Mouse (Mus musculus): ENCODE results near the gene Pklr.
A peak's percentile ranks its signal among the peaks of the same experiment; 100 is the strongest.

The Pklr gene

DNA sequence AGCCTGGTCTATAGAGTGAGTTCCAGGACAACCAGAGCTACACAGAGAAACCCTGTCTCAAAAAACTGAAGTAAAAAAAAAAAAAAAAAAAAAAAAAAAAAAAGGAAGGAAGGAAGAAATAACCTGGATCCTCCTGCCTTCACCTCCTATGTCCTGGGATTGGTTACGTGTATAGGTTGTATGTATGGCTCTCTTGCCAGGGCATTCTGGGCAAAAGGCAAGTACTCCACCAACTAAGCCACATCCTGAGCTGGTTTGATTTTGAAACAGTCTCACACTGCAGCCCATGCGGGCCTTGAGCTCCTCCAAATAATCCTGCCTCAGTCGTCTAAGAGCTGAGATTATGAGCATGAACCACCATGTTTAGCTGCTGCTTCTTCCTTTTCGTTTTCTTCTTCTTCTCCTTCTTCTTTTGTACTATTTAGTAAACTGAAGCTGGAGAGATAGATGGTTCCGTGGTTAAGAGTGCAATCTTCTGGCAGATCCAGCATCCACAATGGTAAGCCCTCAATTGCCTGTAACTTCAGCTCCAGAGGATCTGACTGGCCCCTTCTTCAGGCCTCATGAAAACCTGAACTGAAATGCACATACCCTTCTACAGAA, 27.8 kb downstream of the Pklr start:
- ATAC-seq (ENCODE audit: low TSS enrichment), result no peak

DNA sequence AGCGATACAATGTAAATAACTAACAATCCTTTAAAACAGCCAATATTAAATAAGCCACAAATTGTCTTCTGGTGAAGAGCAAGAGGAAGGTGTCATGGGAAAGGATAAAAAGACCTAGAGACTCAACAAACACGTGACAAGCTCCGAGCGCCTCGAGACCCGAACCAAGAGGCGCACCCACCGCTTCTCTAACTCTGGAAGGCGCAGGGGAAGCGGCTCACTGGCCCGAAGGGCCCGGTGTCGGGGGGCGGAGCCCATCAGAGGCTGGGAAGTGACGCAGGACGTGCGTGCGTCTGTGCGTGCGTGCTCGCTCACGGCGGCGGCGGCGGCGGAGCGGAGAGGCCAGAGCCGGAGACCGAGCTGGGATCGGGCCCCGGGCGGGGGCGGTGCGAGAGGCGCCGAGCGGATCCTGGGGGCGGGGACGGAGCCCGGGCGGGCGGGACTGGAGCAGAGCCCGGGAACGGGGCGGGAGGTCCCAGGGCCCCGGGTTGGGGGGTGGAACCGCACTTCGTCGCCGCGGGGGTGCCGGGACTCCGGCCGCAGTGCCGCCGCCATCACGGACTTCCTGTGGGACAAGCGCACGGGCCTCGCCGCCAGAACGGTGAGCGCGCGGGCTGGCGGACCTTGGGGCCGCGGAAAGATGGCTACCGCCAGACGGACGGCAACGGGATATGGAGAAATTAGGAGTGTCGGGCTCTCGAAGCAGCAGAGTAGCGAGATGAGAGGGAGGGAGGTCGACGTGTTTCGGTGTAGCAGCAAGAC, 28.7 kb downstream of the Pklr start, which contains the start of gene Clk2:
Clk2 (plus strand) TSS at position 290 of the 762 bp plus-strand sequence.
- ATAC-seq (ENCODE audit: low TSS enrichment), result peak; percentile 99

DNA sequence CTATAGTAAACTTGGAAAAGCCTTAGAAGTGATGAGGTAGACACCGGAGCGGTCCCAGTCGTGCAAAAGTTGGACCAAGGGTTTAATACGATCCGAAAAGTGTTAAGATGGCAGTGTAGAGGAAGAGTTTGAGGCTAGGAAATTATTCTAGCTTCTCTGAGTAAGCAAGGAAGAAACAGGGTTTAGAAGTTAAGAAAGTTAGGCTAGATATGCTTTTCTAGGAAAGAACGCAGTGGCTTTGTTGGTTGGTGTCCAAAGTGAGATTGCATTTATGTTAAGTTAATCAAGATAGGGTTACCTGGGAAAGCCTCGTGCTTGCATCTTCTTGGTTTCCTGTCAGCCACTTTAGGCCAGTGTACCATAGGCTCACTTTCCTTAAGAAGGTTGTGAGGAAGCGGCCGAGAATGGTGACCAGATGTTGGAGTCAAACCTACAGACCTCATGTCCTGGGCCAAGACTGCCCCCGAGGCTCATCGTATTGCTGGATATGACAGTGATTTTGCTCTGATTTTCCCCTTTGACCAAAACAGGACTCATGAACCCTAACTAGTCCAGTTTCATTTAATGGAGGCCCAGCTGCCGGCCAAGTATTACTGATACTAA, 29.4 kb downstream of the Pklr start:
- ATAC-seq (ENCODE audit: low TSS enrichment), result no peak

DNA sequence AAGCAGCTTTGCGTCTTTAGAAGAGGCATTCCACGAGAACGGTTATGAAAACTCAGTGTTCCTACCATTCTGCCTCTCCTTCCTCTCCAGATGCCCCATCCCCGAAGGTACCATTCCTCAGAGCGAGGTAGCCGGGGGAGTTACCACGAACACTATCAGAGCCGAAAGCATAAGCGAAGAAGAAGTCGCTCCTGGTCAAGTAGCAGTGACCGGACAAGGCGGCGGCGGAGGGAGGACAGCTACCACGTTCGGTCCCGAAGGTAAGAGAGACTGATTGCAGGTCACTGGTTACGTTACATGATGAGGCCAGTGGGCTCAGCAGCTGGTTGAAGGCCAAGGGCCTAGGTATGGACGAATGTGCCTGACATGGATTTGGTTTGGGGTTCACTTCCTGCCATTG, 31.0 kb downstream of the Pklr start:
- ATAC-seq (ENCODE audit: low TSS enrichment), result no peak

DNA sequence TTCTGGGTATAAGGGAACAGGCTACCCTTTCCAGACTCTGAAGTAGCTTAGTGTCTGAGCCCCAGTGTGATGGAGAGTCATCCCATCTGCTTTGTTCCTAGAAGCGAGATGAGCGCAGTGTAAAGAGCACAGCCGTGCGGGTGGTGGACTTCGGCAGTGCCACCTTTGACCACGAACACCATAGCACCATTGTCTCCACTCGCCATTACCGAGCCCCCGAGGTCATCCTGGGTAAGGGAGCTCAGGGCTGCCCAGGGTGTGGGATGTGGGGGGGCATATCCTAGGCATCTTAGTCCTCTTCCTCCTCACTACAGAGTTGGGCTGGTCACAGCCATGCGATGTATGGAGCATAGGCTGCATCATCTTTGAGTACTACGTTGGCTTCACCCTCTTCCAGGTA, 38.9 kb downstream of the Pklr start:
- no peak for ATAC-seq (ENCODE audit: low TSS enrichment)

DNA sequence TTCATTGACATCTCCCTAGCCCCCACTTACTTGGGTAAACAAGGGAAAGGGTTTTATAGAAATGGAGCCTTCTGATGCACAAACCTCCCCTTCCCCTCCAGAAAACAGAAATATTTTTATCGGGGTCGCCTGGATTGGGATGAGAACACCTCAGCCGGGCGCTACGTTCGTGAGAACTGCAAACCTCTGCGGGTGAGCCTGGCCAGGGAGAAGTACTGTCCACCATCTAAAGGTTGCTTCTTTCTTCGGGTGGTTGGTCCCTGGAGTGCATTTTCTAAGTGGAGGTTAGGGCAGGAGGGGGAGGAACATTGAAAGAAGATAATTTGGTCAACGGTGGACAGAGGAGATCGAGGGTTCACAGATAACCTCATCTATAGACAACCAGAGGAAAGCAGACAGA, 39.6 kb downstream of the Pklr start:
- no peak for ATAC-seq (ENCODE audit: low TSS enrichment)

DNA sequence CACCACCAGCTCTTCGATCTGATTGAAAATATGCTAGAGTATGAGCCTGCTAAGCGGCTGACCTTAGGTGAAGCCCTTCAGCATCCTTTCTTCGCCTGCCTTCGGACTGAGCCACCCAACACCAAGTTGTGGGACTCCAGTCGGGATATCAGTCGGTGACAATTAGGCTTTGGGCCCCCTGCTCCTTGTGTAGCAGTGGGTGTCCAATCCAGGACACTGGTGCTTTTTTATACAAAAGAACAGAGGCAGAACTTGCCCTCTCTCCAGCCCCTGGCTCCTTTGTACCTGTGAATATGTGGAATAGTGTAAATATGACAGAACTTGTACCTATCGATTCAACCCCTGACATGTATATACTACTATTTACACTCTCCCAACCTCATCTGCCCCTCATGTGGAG, 40.5 kb downstream of the Pklr start:
- ATAC-seq (ENCODE audit: low TSS enrichment), result no peak

DNA sequence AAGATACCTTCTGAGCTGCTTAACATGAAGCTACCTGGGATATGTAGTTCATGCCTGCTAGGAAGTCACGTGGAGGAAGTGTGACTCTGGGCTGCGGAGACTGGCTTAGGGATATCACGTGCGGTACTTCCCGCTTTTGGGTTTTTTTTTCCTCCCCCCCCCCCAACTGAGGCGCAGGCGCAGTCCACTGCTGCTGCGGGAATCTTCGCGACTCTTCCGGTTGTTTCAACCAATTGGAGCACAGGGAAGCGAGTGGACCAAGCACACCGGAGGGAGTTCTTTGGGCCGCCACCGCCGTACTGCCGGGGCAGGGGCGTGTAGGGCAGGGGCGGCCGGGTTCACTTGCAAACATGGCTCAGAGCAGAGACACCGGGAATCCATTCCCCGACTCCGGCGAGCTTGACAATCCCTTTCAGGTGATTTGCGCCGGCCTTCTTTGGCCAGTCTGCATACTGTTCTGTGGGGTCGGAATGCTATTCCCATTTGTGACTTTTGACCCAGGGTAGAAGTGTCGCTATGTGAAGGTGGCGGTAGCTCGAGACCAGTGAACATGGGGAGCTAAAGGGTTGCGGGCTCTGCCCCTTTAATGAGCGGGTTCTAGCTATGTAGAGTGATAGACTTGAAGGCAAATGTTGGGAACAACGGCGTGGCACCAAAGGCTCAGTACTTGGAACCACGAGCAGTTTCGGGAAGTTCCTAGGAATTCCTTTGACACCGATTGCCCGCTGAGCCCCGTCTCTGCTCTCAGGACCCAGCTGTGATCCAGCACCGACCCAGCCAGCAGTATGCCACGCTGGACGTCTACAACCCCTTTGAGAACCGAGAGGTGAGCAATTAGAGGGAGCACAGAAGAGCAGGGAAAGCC, 41.5 kb downstream of the Pklr start, which contains the start of gene Scamp3:
Scamp3 (plus strand) TSS at position 232 of the 865 bp plus-strand sequence.
- peak; percentile 93 for ATAC-seq (ENCODE audit: low TSS enrichment)

DNA sequence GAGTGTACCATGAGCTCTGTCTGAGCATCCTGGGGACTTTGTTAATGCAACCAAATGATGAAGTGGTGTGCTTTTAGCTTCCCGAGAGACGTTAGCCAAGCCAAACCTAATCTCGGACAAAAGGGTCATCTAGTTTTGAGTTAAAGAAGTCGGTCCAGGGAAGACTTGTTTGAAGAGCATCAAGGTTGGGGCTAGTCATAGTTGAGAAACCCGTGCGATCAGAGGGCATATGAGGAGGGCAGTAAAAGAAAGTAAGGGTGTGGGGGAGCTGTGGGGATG, 42.1 kb downstream of the Pklr start:
- no peak for ATAC-seq (ENCODE audit: low TSS enrichment)

DNA sequence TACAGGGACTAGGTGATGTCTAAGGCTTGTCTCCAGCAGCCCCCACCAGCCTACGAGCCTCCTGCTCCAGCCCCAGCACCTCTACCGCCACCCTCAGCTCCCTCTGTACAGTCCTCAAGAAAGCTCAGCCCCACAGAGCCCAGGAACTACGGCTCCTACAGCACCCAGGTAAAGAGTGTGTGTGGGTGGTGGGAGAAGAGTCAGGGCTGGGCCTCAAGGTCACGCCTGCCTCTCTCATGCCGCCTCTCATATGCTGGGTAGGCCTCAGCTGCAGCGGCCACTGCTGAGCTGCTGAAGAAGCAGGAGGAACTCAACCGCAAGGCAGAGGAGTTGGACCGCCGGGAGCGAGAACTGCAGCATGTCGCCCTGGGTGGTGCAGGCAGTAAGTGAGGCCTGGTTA, 43.1 kb downstream of the Pklr start:
- ATAC-seq (ENCODE audit: low TSS enrichment), result no peak

DNA sequence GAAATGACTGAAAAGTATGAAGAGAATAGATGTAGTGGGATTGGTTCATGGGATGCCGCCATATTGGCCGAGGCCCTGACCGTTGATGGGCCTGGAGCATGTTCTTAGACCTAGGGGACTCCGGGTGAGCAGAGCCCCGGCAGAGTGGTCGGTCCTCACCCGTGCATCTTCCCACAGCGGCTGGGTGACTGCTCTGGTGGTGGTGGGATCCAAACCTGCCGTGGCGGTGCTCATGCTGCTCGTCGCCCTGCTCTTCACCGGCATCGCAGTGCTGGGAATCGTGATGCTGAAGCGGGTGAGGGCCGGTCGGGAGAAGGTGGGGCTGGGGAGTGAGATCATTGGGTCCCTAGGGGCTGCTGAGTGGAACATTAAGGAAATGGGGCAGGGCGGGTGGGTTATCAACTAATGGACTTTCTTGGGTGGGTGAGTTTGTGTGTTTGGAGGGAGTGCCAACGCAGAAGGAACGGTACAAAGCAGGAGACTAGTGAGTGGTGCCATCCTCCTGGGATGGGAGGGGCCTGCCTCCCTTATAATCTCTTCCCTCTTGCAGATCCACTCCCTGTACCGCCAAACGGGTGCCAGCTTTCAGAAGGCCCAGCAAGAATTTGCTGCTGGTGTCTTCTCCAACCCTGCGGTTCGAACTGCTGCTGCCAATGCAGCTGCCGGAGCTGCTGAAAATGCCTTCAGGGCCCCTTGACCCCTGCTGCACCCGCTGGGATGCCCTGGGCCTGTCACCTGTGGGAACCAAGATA, 46.0 kb downstream of the Pklr start:
- ATAC-seq (ENCODE audit: low TSS enrichment), result no peak

DNA sequence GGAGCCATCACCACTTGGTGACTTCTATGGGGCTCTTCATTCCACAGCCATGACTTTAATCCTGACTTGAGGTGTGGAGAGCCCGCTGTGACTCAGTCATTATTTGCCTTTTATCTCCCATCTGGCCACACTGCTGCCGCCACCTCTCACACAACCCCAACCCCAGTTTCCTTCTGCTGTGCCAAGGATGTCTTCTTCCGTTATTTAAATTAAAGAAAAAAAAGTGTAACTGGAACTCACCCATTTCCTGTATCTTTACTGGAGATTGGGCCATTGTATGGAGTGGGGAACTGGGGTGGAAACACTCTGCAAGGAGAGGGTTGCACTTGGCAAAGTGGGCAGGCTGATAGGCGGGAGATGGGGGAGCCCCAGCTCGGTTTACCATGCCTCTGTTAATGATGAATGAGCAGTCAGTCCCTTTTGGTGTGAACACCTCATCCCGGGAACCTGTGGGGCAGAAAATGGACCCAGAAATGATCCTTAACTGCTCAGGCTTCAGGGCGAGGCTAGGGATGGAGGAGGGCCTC, 46.7 kb downstream of the Pklr start:
- ATAC-seq (ENCODE audit: low TSS enrichment), result no peak

DNA sequence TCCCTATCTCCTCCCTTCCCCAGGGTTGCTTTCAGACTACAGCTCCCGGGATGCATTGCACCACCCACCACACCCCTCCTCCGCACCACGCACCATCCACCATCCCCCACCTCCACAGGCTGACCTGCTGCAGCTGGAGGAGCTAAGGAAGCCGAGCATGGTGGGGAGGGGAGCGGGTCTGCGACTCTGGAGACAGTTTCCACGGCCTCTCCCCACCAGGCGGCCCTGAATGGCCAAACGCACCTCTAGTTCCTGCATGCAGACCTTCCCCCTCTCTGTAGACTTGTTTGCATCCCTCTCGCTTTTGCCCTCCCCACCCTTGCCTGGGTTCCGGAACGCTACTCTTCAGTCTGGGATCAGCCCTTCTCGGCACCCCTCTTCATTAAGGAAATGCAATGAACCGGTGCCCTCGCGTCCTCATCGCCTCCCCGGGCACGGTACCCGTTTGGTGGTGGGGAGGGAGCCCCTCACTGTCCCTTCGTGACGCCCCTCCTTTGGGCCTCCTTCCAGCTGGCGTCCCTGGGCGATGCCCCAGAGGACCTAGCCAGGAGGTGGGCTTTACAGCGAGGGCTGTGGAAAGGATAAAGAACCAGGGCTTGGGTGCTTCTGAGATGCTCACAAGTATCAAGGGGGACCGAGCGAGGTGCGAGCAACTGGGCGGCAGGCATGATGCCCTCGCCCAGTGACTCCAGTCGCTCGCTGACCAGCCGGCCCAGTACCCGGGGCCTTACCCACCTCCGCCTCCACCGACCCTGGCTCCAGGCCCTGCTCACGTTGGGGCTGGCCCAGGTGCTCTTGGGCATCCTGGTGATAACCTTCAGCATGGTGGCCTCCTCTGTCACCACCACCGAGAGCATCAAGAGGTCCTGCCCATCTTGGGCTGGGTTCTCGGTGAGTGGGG, 47.4 kb downstream of the Pklr start, which contains the start of gene Fam189b:
Fam189b (plus strand) TSS at position 86 of the 901 bp plus-strand sequence.
- ATAC-seq (ENCODE audit: low TSS enrichment), result peak; percentile 90

DNA sequence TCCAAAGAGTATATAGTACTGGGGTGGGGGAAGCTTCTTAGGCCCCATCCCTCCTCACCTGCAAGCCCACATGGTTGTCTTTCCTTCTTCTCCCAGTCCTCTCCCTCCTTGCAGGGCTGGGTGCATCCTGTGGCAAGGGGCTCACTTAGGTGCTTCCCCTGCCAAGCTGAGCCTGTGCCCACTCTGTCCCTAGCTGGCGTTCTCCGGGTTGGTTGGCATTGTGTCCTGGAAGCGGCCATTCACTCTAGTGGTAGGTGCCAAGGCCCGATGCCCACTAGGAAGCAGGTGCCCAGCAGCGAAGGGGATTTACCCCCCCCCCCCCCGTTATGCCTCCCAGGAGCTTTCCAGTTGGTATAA, 48.0 kb downstream of the Pklr start:
- no peak for ATAC-seq (ENCODE audit: low TSS enrichment)

DNA sequence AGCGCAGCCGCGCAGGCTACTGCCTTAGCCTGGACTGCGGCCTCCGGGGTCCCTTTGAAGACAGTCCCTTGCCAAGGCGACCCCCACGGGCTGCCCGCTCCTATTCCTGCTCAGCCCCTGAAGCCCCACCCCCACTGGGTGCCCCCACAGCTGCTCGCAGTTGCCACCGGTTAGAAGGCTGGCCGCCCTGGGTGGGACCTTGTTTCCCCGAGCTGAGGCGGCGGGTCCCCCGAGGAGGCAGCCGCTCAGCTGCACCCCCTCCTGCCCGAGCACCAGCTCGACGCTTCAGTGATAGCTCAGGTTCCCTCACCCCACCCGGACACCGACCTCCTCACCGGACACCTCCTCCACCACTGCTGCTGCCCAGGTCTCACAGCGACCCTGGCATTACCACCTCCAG, 51.3 kb downstream of the Pklr start:
- no peak for ATAC-seq (ENCODE audit: low TSS enrichment)

DNA sequence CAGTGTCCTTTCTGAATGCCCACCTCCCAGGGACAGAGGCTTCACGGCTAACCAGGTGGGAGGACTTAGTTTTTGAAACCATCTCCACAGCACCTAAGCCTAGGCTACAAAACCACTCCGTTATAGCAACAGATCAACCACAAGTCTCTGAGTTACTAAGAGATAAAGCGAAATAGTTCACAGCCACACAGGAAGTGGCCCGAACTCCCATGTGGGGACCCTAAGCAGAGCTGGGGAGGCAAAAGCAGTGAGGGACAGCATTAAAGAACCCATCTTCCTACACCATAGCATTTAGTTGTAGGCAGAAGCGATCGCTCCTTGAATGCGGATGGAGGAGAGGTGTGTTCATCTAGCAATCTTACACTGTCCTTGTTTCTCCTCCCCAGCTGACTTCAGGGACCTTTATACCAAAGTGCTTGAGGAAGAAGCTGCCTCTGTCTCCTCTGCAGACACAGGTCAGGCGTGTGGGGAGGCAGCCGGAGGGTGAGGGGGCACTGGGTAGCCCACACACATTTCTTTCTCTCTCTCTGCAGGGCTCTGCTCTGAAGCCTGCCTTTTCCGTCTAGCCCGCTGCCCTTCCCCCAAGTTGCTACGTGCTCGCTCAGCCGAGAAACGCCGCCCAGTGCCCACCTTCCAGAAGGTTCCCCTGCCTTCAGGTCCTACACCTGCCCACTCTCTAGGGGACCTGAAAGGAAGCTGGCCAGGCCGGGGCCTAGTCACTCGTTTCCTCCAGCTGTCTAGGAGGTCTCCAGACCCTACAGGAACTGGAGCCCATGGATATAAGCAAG, 51.9 kb downstream of the Pklr start:
- ATAC-seq (ENCODE audit: low TSS enrichment), result no peak

DNA sequence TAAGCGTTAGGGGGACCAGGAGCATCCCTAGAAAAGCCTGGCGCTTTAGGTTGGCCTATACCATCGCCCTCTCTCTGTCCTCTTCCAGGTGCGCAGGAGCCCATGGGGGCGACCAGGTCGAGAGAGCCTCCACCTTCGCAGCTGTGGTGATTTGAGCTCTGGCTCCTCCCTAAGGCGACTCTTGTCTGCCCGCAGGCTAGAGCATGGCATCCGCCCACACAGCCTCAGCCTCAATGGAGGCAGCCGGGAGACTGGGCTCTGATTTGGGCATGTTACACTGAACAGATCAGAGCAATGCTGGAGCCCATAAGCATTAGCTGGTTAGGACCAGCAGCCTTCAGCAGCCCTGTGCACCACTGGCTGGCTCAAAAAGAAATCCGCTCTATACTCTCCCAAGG, 52.5 kb downstream of the Pklr start:
- ATAC-seq (ENCODE audit: low TSS enrichment), result no peak

DNA sequence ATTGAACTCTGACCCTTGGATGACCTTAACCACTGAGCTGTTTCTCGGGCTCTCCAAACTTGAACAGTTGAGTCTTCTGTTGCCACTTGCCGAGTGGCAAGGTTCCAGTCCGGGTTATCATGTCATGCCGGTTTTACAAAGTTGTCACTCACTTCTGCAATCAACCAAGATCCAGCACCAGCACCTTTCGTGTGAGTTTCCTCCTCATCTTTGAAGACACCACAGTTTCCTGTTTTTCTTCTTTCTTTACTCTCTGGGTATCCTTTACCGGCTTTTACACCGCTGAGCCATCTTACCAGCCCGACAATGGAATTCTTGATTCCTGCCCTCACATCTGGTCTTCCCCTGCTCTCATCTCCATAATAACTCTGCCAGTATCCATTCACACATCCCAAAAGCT, 54.5 kb downstream of the Pklr start:
- ATAC-seq (ENCODE audit: low TSS enrichment), result no peak

DNA sequence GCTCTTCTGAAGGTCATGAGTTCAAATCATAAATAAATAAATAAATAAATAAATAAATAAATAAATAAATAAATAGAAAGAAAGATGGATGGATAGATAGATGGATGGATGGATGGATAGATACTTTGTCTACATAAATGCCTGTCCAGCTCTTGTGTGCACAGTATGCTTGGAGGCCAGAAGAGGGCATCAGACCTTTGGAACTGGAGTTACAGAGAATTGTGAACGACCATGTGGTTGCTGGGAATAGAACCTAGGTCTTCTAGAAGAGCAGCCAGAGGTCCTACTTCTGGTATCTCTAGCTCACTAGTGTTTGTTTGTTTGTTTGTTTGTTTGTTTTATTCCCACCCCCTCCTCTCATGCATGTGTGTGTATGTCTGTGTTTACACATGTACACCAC, 57.4 kb downstream of the Pklr start:
- ATAC-seq (ENCODE audit: low TSS enrichment), result no peak

DNA sequence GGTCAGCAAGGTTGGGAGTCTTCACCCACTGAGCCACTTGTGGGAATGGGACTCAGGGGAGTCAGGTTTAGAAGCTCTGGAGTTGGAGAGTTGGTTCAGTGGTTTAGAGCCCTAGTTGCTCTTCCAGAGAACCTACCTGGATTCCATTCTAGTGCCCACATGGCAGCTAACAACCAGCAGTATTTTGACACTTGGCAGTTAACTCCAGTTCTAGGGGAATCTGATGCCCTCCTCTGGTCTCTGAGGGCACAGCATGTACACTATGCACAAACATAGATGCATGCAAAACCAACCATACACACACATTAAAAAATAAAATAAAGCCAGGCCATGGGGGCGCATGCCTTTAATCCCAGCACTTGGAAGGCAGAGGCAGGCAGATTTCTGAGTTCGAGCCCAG, 57.9 kb downstream of the Pklr start:
- no peak for ATAC-seq (ENCODE audit: low TSS enrichment)
